Mouse (Mus musculus): ENCODE data around the gene Hcn2.
A peak's percentile ranks its signal among the peaks of the same experiment; 100 is the strongest.

The Hcn2 gene

GRCm38 (mm10) chr10:79708668-79709067 lies 7.8 kb upstream of the Hcn2 start:
- DNase-seq (ENCODE audit: low read depth, low spot score): no peak

- DNase-seq (ENCODE audit: low read depth, low spot score): no peak
Observed at GRCm38 (mm10) chr10:79709307-79709706, 7.1 kb upstream of the Hcn2 start.

GRCm38 (mm10) chr10:79712029-79712428 lies 4.4 kb upstream of the Hcn2 start:
- no peak for DNase-seq (ENCODE audit: low read depth, low spot score)

- DNase-seq (ENCODE audit: low read depth, low spot score): peak; percentile 68
Observed at GRCm38 (mm10) chr10:79712499-79713126, 3.8 kb upstream of the Hcn2 start.

- DNase-seq (ENCODE audit: low read depth, low spot score): no peak
Observed at GRCm38 (mm10) chr10:79713163-79713562, 3.3 kb upstream of the Hcn2 start.

- no peak for DNase-seq (ENCODE audit: low read depth, low spot score)
Observed at GRCm38 (mm10) chr10:79714996-79715395, 1.4 kb upstream of the Hcn2 start.

- no peak for DNase-seq (ENCODE audit: low read depth, low spot score)
Observed at GRCm38 (mm10) chr10:79716988-79717355, 538 bp downstream of the Hcn2 start.

GRCm38 (mm10) chr10:79717640-79718357 lies 1.4 kb downstream of the Hcn2 start:
- DNase-seq (ENCODE audit: low read depth, low spot score): no peak

- DNase-seq (ENCODE audit: low read depth, low spot score): no peak
Observed at GRCm38 (mm10) chr10:79721089-79721488, 4.7 kb downstream of the Hcn2 start.

- no peak for DNase-seq (ENCODE audit: low read depth, low spot score)
Observed at GRCm38 (mm10) chr10:79723047-79723446, 6.6 kb downstream of the Hcn2 start.

- DNase-seq (ENCODE audit: low read depth, low spot score): no peak
Observed at GRCm38 (mm10) chr10:79723692-79724091, 7.3 kb downstream of the Hcn2 start.

- no peak for DNase-seq (ENCODE audit: low read depth, low spot score)
Observed at GRCm38 (mm10) chr10:79726090-79726489, 9.7 kb downstream of the Hcn2 start.

GRCm38 (mm10) chr10:79728323-79729249 lies 12.2 kb downstream of the Hcn2 start:
- DNase-seq (ENCODE audit: low read depth, low spot score): no peak

- no peak for DNase-seq (ENCODE audit: low read depth, low spot score)
Observed at GRCm38 (mm10) chr10:79729357-79729965, 13.0 kb downstream of the Hcn2 start.

GRCm38 (mm10) chr10:79732500-79732899 lies 16.1 kb downstream of the Hcn2 start:
- no peak for DNase-seq (ENCODE audit: low read depth, low spot score)

- no peak for DNase-seq (ENCODE audit: low read depth, low spot score)
Observed at GRCm38 (mm10) chr10:79733847-79734246, 17.4 kb downstream of the Hcn2 start.

- DNase-seq (ENCODE audit: low read depth, low spot score): no peak
Observed at GRCm38 (mm10) chr10:79735361-79735760, 18.9 kb downstream of the Hcn2 start.

GRCm38 (mm10) chr10:79736706-79737105 lies 20.3 kb downstream of the Hcn2 start:
- DNase-seq (ENCODE audit: low read depth, low spot score): no peak

GRCm38 (mm10) chr10:79738259-79738658 lies 21.8 kb downstream of the Hcn2 start:
- DNase-seq (ENCODE audit: low read depth, low spot score): no peak

GRCm38 (mm10) chr10:79739234-79739633 lies 22.8 kb downstream of the Hcn2 start:
- DNase-seq (ENCODE audit: low read depth, low spot score): no peak

GRCm38 (mm10) chr10:79740863-79741262 lies 24.4 kb downstream of the Hcn2 start:
- DNase-seq (ENCODE audit: low read depth, low spot score): no peak

GRCm38 (mm10) chr10:79743161-79743560 lies 26.7 kb downstream of the Hcn2 start:
- DNase-seq (ENCODE audit: low read depth, low spot score): no peak
